Mouse (Mus musculus) heart, embryonic 11.5 days (tissue): ENCODE data around the gene Atrn. TPM values are rescaled to one million over a fixed set of nuclear protein-coding genes. Genes with fewer than 3 reads are reported as not detected.
A peak's percentile ranks its signal among the peaks of the same experiment; 100 is the strongest.

Experiments used
- ATAC-seq: fragments of 200-750 bp; cut with Nextera tagmentation; replicated peaks from 2 replicates; pipeline ENCODE4 v1.8.0; 2017; ENCODE audit warnings: moderate library complexity; ENCODE audit not compliant: insufficient number of reproducible peaks, low FRiP score, low TSS enrichment
- H3K27ac ChIP-seq: fragments of 300-500 bp; sonication (generic); 2 replicates; pipeline ENCODE4 v1.5.1; 2014; ENCODE audit warnings: mild to moderate bottlenecking, low read depth, low read length
- H3K27me3 ChIP-seq: fragments of 300-500 bp; sonication (generic); 2 replicates; pipeline ENCODE4 v1.6.1; 2014; ENCODE audit warnings: mild to moderate bottlenecking, low read length, mixed read lengths; ENCODE audit not compliant: control insufficient read depth, insufficient read depth
- H3K36me3 ChIP-seq: fragments of 300-500 bp; sonication (generic); 2 replicates; pipeline ENCODE4 v1.6.1; 2014; ENCODE audit warnings: mild to moderate bottlenecking, low read length, moderate library complexity, mixed read lengths; ENCODE audit not compliant: control insufficient read depth, insufficient read depth
- H3K4me1 ChIP-seq: fragments of 300-500 bp; sonication (generic); 2 replicates; pipeline ENCODE4 v1.6.1; 2014; ENCODE audit warnings: low read length; ENCODE audit not compliant: control insufficient read depth, insufficient read depth
- H3K4me2 ChIP-seq: fragments of 300-500 bp; sonication (generic); 2 replicates; pipeline ENCODE4 v1.6.1; 2014; ENCODE audit warnings: mild to moderate bottlenecking, moderate library complexity
- H3K4me3 ChIP-seq: fragments of 300-500 bp; sonication (generic); 2 replicates; pipeline ENCODE4 v1.5.1; 2014; ENCODE audit warnings: low read depth, low read length
- H3K9ac ChIP-seq: fragments of 300-500 bp; sonication (generic); 2 replicates; pipeline ENCODE4 v1.6.1; 2014; ENCODE audit warnings: mild to moderate bottlenecking, low read depth, low read length, moderate library complexity
- H3K9me3 ChIP-seq: fragments of 300-500 bp; sonication (generic); replicated peaks from 2 replicates; pipeline ENCODE4 v1.6.1; 2016; ENCODE audit warnings: low read length; ENCODE audit not compliant: control insufficient read depth
- WGBS: fragments of 180-500 bp; shearing (Covaris S2); extraction: QIAGEN DNeasy Blood & Tissue Kit; methylation state at CpG from one replicate; pipeline ENCODE4 v1.1.7; 2014; ENCODE audit not compliant: insufficient replicate concordance; 5-methylcytosine and 5-hydroxymethylcytosine counted together
- polyA plus RNA-seq: library from polyadenylated mRNA; unstranded; fragments of >200 nt; fragmentation: Nextera tagmentation; extraction: Ambion mirVana; gene quantifications from 2 replicates; pipeline ENCODE4 v1.2.1, GENCODE M21; 2014

Gene Atrn
- polyA plus RNA-seq, 1 experiment from 2014 or later, result 8.0 TPM

GRCm38 (mm10) chr2:131038197-131038596, 131.9 kb downstream of the Atrn start:
- H3K4me3 ChIP-seq, result no peak overlapping the region
- H3K36me3 ChIP-seq, result no peaks in the 10 kb centered on the region
- ATAC-seq, result no peak
- H3K9ac ChIP-seq, result no peak overlapping the region
- no peak overlapping the region for H3K27ac ChIP-seq
- 0 out of 2 replicates have a peak, but pooled peaks cover 5% of the 10 kb centered on the region for H3K9me3 ChIP-seq
- H3K4me1 ChIP-seq, result peaks cover 11% of the 10 kb centered on the region; the same call in 1 of the 2 replicates
- WGBS, result 90% methylated on average over 6 of the region's 6 CpGs
- H3K4me2 ChIP-seq, result no peak overlapping the region
- peaks cover 45% of the 10 kb centered on the region for H3K27me3 ChIP-seq

DNA sequence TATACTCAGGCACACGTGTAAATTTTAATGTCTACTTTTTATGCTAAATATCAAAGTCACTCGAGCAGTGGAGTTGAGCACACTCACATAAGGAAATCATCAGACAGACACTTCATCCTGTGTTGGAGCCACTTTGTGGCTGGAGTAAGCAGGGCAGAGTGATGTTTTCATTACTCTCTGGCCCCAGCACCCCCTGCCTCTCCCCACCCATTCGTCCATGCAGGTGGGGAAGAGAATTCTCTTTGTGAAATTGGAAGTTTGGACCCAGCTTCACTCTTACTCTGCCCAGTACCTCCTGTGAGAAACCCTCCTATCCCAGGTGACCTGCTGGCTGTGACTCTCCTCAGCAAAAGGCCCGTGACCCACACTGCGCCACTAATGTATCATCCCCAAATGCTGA, 132.4 kb downstream of the Atrn start:
- H3K27me3 ChIP-seq, result peaks cover 45% of the 10 kb centered on the region
- WGBS, result 78% methylated on average over 5 of the region's 5 CpGs
- H3K36me3 ChIP-seq, result no peaks in the 10 kb centered on the region

DNA sequence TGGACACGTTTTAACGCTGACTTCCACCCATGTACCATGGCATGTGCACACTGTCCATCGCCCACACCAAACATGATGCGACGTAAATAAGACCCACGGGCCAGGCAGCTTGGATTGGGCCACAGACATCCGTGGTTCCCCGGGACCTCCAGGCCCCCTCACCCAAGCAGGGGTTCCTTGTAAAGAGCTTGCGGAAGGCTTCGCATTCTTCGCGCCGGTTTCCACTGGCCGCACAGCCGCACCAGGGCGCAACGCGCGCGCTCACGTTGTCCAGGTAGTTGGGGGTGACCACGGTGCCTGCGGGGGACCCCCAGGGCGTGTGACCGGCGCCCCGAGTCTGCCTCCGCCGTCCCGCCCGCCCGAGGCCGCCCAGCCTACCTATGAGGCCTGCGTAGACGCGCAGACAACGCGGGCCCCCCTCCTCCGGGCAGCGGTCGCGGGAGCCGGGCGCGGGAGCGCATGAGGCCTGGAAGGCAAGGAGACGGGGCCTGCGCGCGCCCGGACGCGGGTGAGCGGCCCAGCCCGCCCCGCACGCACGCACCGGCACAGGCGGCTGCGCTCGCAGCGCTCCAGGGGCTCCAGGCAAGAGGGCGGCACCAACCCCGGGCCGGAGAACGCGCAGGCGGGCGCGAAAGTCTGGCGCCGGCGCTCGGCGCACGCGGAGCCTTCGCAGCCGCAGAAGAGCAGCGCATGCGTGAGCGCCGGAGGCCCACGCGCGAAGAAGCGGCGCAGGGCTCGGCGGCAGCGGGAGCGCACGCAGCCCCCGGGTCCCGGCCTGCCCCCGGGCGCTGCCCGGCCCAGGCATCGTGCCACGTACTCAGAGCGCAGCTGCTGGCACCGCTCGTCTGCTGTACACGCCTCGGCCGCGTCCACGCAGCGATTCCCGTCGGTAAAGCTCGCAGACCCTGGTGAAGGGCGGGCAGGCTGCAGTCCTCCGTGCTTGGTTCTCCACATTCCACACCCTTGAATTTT, 134.8 kb downstream of the Atrn start:
- Histone ChIP-seq H3K4me1 (peaks cover 16% of the 10 kb centered on the region), H3K27me3 (peaks cover 45% of the 10 kb centered on the region)
- ATAC-seq, result no peak

More for the DNA sequence above, 132.4 kb downstream of the Atrn start:
- ATAC-seq, result no peak
- Histone ChIP-seq H3K27ac (no peak overlapping the region), H3K4me3 (no peak overlapping the region), H3K9me3 (0 out of 2 replicates have a peak, but pooled peaks cover 2% of the 10 kb centered on the region), H3K9ac (no peak overlapping the region), H3K4me1 (peaks cover 11% of the 10 kb centered on the region; the same call in 1 of the 2 replicates), H3K4me2 (no peak overlapping the region)

DNA sequence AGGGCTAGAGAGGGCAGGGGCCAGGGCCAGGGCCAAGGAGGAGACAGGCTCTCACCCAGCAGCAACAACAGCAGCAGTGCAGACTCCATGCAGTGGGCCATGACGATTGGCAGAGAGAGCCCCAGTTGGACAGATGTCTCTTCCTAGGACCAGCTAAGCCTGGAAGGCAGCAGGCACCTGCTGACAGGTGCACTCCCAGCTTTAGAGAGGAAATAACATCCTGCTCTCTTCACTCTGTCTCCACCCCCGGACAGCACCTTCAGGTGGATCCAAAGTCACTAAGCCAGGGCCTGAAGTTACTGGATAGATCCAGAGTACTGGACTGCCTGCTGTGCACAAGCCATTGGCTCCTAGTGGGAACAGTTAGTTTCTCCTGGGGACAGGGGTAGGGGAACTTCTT, 136.7 kb downstream of the Atrn start, which contains the start of gene Gfra4:
Gfra4 (minus strand) TSS at position 101 of the 400 bp plus-strand sequence.
- Histone ChIP-seq H3K27me3 (peaks cover 48% of the 10 kb centered on the region), H3K9ac (no peak within 1 kb of the TSS), H3K27ac (no peak within 1 kb of the TSS), H3K9me3 (no peaks in the 10 kb centered on the region), H3K4me2 (no peak within 1 kb of the TSS), H3K4me1 (peaks cover 16% of the 10 kb centered on the region), H3K4me3 (peak within 1 kb of the TSS; percentile 53; the same call in 1 of the 2 replicates), H3K36me3 (no peaks in the 10 kb centered on the region)
- ATAC-seq, result no peak
- WGBS, result 50% methylated on average over 2 of the region's 2 CpGs

More for the DNA sequence above, 134.8 kb downstream of the Atrn start:
- H3K4me2 ChIP-seq, result peak overlapping the region; percentile 94
- 3% methylated on average over 104 of the region's 115 CpGs for WGBS
- no peaks in the 10 kb centered on the region for H3K36me3 ChIP-seq
- H3K9me3 ChIP-seq, result no peaks in the 10 kb centered on the region
- no peak overlapping the region for H3K27ac ChIP-seq
- peak overlapping the region; percentile 53 for H3K4me3 ChIP-seq
- peak overlapping the region; percentile 71 for H3K9ac ChIP-seq

GRCm38 (mm10) chr2:131044354-131044852, 138.1 kb downstream of the Atrn start:
- ATAC-seq, result no peak
- Histone ChIP-seq H3K36me3 (no peaks in the 10 kb centered on the region), H3K9ac (no peak overlapping the region), H3K4me2 (no peak overlapping the region; the same call in 1 of the 2 replicates), H3K27ac (no peak overlapping the region), H3K9me3 (no peaks in the 10 kb centered on the region), H3K27me3 (peaks cover 40% of the 10 kb centered on the region), H3K4me3 (no peak overlapping the region), H3K4me1 (peaks cover 16% of the 10 kb centered on the region)
- 12% methylated on average over 7 of the region's 7 CpGs for WGBS

DNA sequence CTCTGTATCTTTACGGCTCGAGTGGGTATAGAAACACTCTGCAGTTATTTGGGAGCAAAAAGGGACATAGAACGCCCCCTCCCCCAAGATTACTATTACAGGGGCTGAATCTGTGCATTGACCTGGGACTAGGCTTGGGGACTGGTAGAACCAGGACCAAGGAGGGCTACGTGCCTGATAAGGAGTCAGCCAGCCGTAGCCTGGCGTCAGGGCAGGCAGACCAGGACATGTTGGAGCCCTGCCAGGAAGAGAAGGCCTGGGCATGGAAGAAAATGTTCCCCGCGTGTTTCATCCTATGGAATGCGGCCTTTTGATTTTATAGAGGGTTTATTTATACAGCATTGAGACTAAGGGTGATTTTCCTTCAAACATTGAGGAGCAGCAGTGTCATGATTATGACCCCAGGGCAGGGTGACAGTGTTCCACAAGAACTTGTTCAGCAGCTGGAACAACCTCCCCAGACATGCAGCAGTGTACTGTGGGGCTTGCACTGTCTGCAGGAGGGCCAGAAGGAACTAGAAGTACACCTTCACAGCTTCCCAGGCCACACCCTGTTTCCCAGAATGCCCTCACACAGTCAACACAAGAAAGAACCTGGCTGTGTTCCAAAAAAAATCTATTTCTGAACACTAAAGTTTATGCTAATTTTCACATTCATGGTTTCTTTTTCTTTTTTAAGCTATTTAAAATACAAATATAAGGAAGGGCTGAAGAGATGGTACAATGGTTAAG, 138.9 kb downstream of the Atrn start:
- Histone ChIP-seq H3K27ac (no peak overlapping the region), H3K4me1 (peaks cover 16% of the 10 kb centered on the region), H3K4me2 (no peak overlapping the region), H3K27me3 (peaks cover 33% of the 10 kb centered on the region), H3K4me3 (no peak overlapping the region), H3K9me3 (no peaks in the 10 kb centered on the region), H3K36me3 (no peaks in the 10 kb centered on the region), H3K9ac (no peak overlapping the region)
- no peak for ATAC-seq
- WGBS, result 61% methylated on average over 9 of the region's 9 CpGs

- no peak for ATAC-seq
- Histone ChIP-seq H3K36me3 (no peaks in the 10 kb centered on the region), H3K27ac (no peak overlapping the region), H3K4me3 (no peak overlapping the region), H3K27me3 (peaks cover 26% of the 10 kb centered on the region), H3K4me1 (peaks cover 14% of the 10 kb centered on the region), H3K9me3 (no peaks in the 10 kb centered on the region), H3K9ac (no peak overlapping the region), H3K4me2 (no peak overlapping the region)
- WGBS, result 69% methylated on average over 2 of the region's 2 CpGs
These were observed 139.7 kb downstream of the Atrn start for GRCm38 (mm10) chr2:131046025-131046424.

DNA sequence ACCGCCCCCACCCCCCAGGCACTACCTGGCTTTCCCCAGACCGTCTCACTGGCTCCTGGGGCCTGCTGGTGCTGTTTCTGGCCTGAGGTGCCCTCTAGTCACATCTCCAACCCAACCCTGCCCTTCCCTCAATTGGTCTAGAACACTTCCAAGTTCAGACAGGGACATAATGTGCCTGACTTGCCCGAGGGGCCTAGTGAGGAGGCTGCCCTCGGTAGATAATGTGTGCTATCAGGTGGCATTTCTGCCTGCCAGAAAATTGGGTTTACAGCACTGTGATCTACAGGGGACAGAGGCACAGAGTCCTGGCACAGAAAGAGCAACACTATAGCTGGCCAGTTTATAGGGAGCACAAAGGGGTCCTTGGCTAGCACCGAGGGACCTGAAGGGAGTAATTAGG, 145.7 kb downstream of the Atrn start:
- Histone ChIP-seq H3K9me3 (no peaks in the 10 kb centered on the region), H3K36me3 (no peaks in the 10 kb centered on the region), H3K27ac (no peak overlapping the region), H3K4me1 (peaks cover 21% of the 10 kb centered on the region), H3K4me2 (no peak overlapping the region), H3K9ac (no peak overlapping the region), H3K4me3 (no peak overlapping the region), H3K27me3 (peaks cover 55% of the 10 kb centered on the region)
- no peak for ATAC-seq
- WGBS, result 68% methylated on average over 5 of the region's 5 CpGs
